Mouse (Mus musculus): ENCODE measurements around the gene Gstm5.

GRCm38 (mm10) chr3:107875231-107875630 lies 20.4 kb upstream of the Gstm5 start:
- TF ChIP-seq POLR2A (IDR thresholded peaks at IDR 0.05; ENCODE audit: borderline replicate concordance, extremely low read depth, insufficient read depth, insufficient read length, poor library complexity, severe bottlenecking) (no peak), CTCF (IDR thresholded peaks at IDR 0.05; ENCODE audit: borderline replicate concordance, extremely low read depth, insufficient read depth, insufficient read length) (no peak)
